In the genomic region with DNA sequence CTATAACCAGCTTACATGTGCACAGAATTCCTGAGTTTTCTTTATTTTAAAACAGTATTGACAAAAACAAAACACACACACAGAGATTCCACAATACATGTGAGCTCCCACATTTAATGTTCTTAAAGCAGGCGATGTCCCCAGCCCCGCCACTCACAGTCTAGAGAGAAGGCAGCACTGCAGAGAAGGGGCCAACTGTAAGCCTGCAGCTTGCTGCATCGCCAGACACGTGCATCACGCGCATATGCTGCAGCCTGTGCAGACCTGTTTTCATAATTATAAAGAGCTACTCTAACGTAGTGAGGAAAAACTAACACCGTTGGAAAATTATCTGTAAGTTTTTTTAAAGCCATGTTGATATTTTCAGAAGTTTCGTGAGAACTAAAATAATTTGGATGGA, we compare ENCODE assay signal across 12 mouse cellular contexts. TPM values are rescaled to one million over a fixed set of nuclear protein-coding genes. Genes with fewer than 3 reads are reported as not detected.
A peak's percentile ranks its signal among the peaks of the same experiment; 100 is the strongest.
DNase-seq lines count a peak whose midpoint lies in the region; ATAC-seq and TF ChIP-seq lines count a peak whose summit lies in the region.
"Had no signal": no experiment of that assay in that cellular context is flagged by ENCODE, and none has a peak within 500 bp of the region (broad histone marks: within the 10 kb centered on the region; RNA-seq: fewer than 3 reads in every experiment).

No protein-coding gene starts in this region.

- H3K4me3 ChIP-seq in hindbrain, postnatal 0 days (ENCODE audit: low read length), result no peak overlapping the region
- no peak overlapping the region for H3K4me3 ChIP-seq in hindbrain, embryonic 10.5 days
- no peak overlapping the region for H3K4me3 ChIP-seq in liver, embryonic 15.5 days (replicated peaks)
- no peak overlapping the region for H3K4me3 ChIP-seq in stomach, embryonic 16.5 days (replicated peaks; ENCODE audit: low read length)
- H3K4me3 ChIP-seq: forebrain, embryonic 10.5 days had no signal

- H3K27me3 ChIP-seq in hindbrain, postnatal 0 days (ENCODE audit: insufficient read depth, low read length), result no peaks in the 10 kb centered on the region
- H3K27me3 ChIP-seq in hindbrain, embryonic 10.5 days (ENCODE audit: insufficient read depth, poor library complexity, severe bottlenecking), result no peaks in the 10 kb centered on the region
- H3K27me3 ChIP-seq in liver, embryonic 15.5 days, result no peaks in the 10 kb centered on the region
- H3K27me3 ChIP-seq in stomach, embryonic 16.5 days (ENCODE audit: control insufficient read depth, insufficient read depth, low read length), result no peaks in the 10 kb centered on the region

- no peak overlapping the region for H3K27ac ChIP-seq in hindbrain, postnatal 0 days
- H3K27ac ChIP-seq in hindbrain, embryonic 10.5 days, result no peak overlapping the region
- H3K27ac ChIP-seq in liver, embryonic 15.5 days (replicated peaks), result 0 out of 2 replicates have a peak overlapping the region, but pooled peaks have one; percentile 74
- no peak overlapping the region for H3K27ac ChIP-seq in stomach, embryonic 16.5 days (ENCODE audit: low read length)

- no peak for TF ChIP-seq CTCF in hindbrain, postnatal 0 days (IDR thresholded peaks at IDR 0.05; ENCODE audit: low read depth)

- H3K9me3 ChIP-seq in hindbrain, postnatal 0 days (ENCODE audit: low read length), result no peaks in the 10 kb centered on the region
- 0 out of 2 replicates have a peak, but pooled peaks cover 2% of the 10 kb centered on the region for H3K9me3 ChIP-seq in hindbrain, embryonic 10.5 days
- H3K9me3 ChIP-seq in liver, embryonic 15.5 days (replicated peaks), result no peaks in the 10 kb centered on the region
- H3K9me3 ChIP-seq in stomach, embryonic 16.5 days (replicated peaks; ENCODE audit: control insufficient read depth, low read length), result no peaks in the 10 kb centered on the region; the same call in 1 of the 2 replicates

- H3K4me2 ChIP-seq in hindbrain, postnatal 0 days (ENCODE audit: low read depth, low read length), result no peak overlapping the region
- H3K4me2 ChIP-seq in liver, embryonic 15.5 days, result peak overlapping the region; percentile 72
- peak overlapping the region; percentile 46 for H3K4me2 ChIP-seq in stomach, embryonic 16.5 days (ENCODE audit: low read depth, low read length)

- WGBS in hindbrain, postnatal 0 days, result 76% methylated on average over 9 of the region's 9 CpGs
- WGBS in hindbrain, embryonic 10.5 days, result 88% methylated on average over 9 of the region's 9 CpGs
- WGBS in liver, embryonic 15.5 days (ENCODE audit: insufficient replicate concordance), result 77% methylated on average over 9 of the region's 9 CpGs
- 75% methylated on average over 9 of the region's 9 CpGs for WGBS in stomach, embryonic 16.5 days

- ATAC-seq in hindbrain, postnatal 0 days, result peak; percentile 58; the same call in 1 of the 2 replicates
- ATAC-seq in liver, embryonic 15.5 days (ENCODE audit: insufficient read depth), result no peak
- no peak for ATAC-seq in stomach, embryonic 16.5 days (ENCODE audit: insufficient read depth, low FRiP score)
- ATAC-seq in activated CD4-positive, CD25-positive, alpha-beta regulatory T cell, adult 4 months, result no peak

- H3K4me1 ChIP-seq in hindbrain, postnatal 0 days (ENCODE audit: insufficient read depth, low read length), result no peaks in the 10 kb centered on the region
- H3K4me1 ChIP-seq in hindbrain, embryonic 10.5 days (replicated peaks), result no peaks in the 10 kb centered on the region
- H3K4me1 ChIP-seq in liver, embryonic 15.5 days (replicated peaks), result peaks cover 11% of the 10 kb centered on the region
- H3K4me1 ChIP-seq in stomach, embryonic 16.5 days (ENCODE audit: control insufficient read depth, insufficient read depth, low read length), result no peaks in the 10 kb centered on the region

- H3K9ac ChIP-seq in hindbrain, postnatal 0 days (replicated peaks; ENCODE audit: low read length), result no peak overlapping the region
- H3K9ac ChIP-seq in liver, embryonic 15.5 days, result no peak overlapping the region
- no peak overlapping the region for H3K9ac ChIP-seq in stomach, embryonic 16.5 days (ENCODE audit: low read length)

- peaks cover 6% of the 10 kb centered on the region; the same call in 1 of the 2 replicates for H3K36me3 ChIP-seq in hindbrain, postnatal 0 days (ENCODE audit: insufficient read depth, low read length)
- peaks cover 57% of the 10 kb centered on the region for H3K36me3 ChIP-seq in hindbrain, embryonic 10.5 days
- peaks cover 11% of the 10 kb centered on the region; the same call in 1 of the 2 replicates for H3K36me3 ChIP-seq in liver, embryonic 15.5 days (replicated peaks)
- H3K36me3 ChIP-seq in stomach, embryonic 16.5 days (ENCODE audit: control insufficient read depth, insufficient read depth, low read length), result no peaks in the 10 kb centered on the region

- no peak for DNase-seq in hindbrain, postnatal 0 days (ENCODE audit: low spot score)
- no peak for DNase-seq in hindbrain, embryonic 10.5 days (ENCODE audit: low spot score)
- DNase-seq in right cerebral cortex, postnatal 10 days (ENCODE audit: low spot score in 2 of 2), result peak; percentile 47 to 59
- no peak for DNase-seq in right cerebral cortex, postnatal 36 days (ENCODE audit: low spot score in 2 of 2)
- DNase-seq: cerebellum, adult 18-20 months; heart, postnatal 10 days; kidney, postnatal 25 days had no signal

RNA-seq across cellular contexts. Expression of a gene that starts 27.5 kb away (rescaled TPM):
- total RNA-seq in hindbrain, postnatal 0 days (2014; rRNA removed), result 3.9 and 4.2 TPM in 2 replicates
- polyA plus RNA-seq in hindbrain, postnatal 0 days (2015; fragmentation: Nextera tagmentation; extraction: Ambion mirVana), result 1.4 and 1.5 TPM in 2 replicates
- 5.6 and 6.1 TPM in 2 replicates for polyA plus RNA-seq in hindbrain, embryonic 10.5 days (2016; fragmentation: Nextera tagmentation; extraction: Ambion mirVana)
- polyA plus RNA-seq in liver, embryonic 15.5 days (2015; fragmentation: Nextera tagmentation; extraction: Ambion mirVana), result 0.74 and 1.1 TPM in 2 replicates
- polyA plus RNA-seq in stomach, embryonic 16.5 days (2015; fragmentation: Nextera tagmentation; extraction: Ambion mirVana), result 3.6 and 4.2 TPM in 2 replicates
- polyA plus RNA-seq in activated CD4-positive, CD25-positive, alpha-beta regulatory T cell, adult 4 months (2017; shearing (Covaris generic)), result 1 to 10 TPM; 2.4 to 4.3 TPM

RNA-seq across cellular contexts. Expression of a gene that starts 28.1 kb away (rescaled TPM):
- 77.9 and 78.7 TPM in 2 replicates for total RNA-seq in hindbrain, postnatal 0 days (2014; rRNA removed)
- polyA plus RNA-seq in hindbrain, postnatal 0 days (2015; fragmentation: Nextera tagmentation; extraction: Ambion mirVana), result 32.8 and 34.4 TPM in 2 replicates
- 62.9 and 66.8 TPM in 2 replicates for polyA plus RNA-seq in hindbrain, embryonic 10.5 days (2016; fragmentation: Nextera tagmentation; extraction: Ambion mirVana)
- 5.7 TPM in 2 replicates for polyA plus RNA-seq in liver, embryonic 15.5 days (2015; fragmentation: Nextera tagmentation; extraction: Ambion mirVana)
- 32.8 and 34.2 TPM in 2 replicates for polyA plus RNA-seq in stomach, embryonic 16.5 days (2015; fragmentation: Nextera tagmentation; extraction: Ambion mirVana)
- polyA plus RNA-seq in activated CD4-positive, CD25-positive, alpha-beta regulatory T cell, adult 4 months (2017; shearing (Covaris generic)), result 10 to 100 TPM; 32.4 to 36.9 TPM

RNA-seq across cellular contexts. Expression of a gene that starts 28.3 kb away (rescaled TPM):
- 0.16 and 0.25 TPM in 2 replicates for total RNA-seq in hindbrain, postnatal 0 days (2014; rRNA removed)
- 0.16 and 0.23 TPM in 2 replicates for polyA plus RNA-seq in hindbrain, postnatal 0 days (2015; fragmentation: Nextera tagmentation; extraction: Ambion mirVana)
- polyA plus RNA-seq in hindbrain, embryonic 10.5 days (2016; fragmentation: Nextera tagmentation; extraction: Ambion mirVana), result 0.20 and 0.41 TPM in 2 replicates
- polyA plus RNA-seq in liver, embryonic 15.5 days (2015; fragmentation: Nextera tagmentation; extraction: Ambion mirVana), result 0.08 and 0.16 TPM in 2 replicates
- 0.31 and 0.42 TPM in 2 replicates for polyA plus RNA-seq in stomach, embryonic 16.5 days (2015; fragmentation: Nextera tagmentation; extraction: Ambion mirVana)
- not detected for polyA plus RNA-seq in activated CD4-positive, CD25-positive, alpha-beta regulatory T cell, adult 4 months (2017; shearing (Covaris generic))
- total RNA-seq: gastrocnemius, adult 18-20 months had no signal

Comparison
In these comparisons a context has a peak if more than half of its experiments do, and no peak if none do; other contexts are left out.
1. DNase-seq: peak in right cerebral cortex, postnatal 10 days (2 of 2); none in hindbrain, postnatal 0 days (single experiment), hindbrain, embryonic 10.5 days (single experiment) and right cerebral cortex, postnatal 36 days (0 of 2).